Mouse (Mus musculus): ENCODE measurements around the gene Zik1.

The Zik1 gene

GRCm38 (mm10) chr7:10494786-10495521 lies at the start of gene Zik1:
Gene Zik1 (minus strand): TSS chr7:10495394.
- DNase-seq (ENCODE audit: extremely low read depth, low read depth) = no peak

- DNase-seq (ENCODE audit: extremely low read depth, low read depth) = no peak
Measured at GRCm38 (mm10) chr7:10495578-10495977, 384 bp upstream of the Zik1 start.

- no peak for DNase-seq (ENCODE audit: extremely low read depth, low read depth)
Measured at GRCm38 (mm10) chr7:10480588-10481233, 14.5 kb downstream of the Zik1 start.

- DNase-seq (ENCODE audit: extremely low read depth, low read depth) = no peak
Measured at GRCm38 (mm10) chr7:10479813-10480212, 15.4 kb downstream of the Zik1 start.

GRCm38 (mm10) chr7:10458166-10458565 lies 37.0 kb downstream of the Zik1 start:
- no peak for DNase-seq (ENCODE audit: extremely low read depth, low read depth)

GRCm38 (mm10) chr7:10443031-10443430 lies 52.2 kb downstream of the Zik1 start, which contains the start of gene Vmn1r67:
Gene Vmn1r67 (plus strand): TSS chr7:10443331.
- no peak for DNase-seq (ENCODE audit: extremely low read depth, low read depth)

All from MEL-GATA-1-ER (cell line).